Mouse (Mus musculus) lung, postnatal 14 days (tissue): ENCODE measurements at regions not wholly inside any gene's neighbourhood (a gene's known extent, or its start where the extent isn't known, plus 50 kb on each side); places are given as distances from the start of the nearest gene placed in this dataset.

Experiments used
- DNase-seq: peaks from one replicate; pipeline ENCODE4 v3.0.0; 2021

- DNase-seq, result no peak
Measured at GRCm38 (mm10) chr2:17844662-17845446, 113.6 kb upstream of the Nebl start.

DNA sequence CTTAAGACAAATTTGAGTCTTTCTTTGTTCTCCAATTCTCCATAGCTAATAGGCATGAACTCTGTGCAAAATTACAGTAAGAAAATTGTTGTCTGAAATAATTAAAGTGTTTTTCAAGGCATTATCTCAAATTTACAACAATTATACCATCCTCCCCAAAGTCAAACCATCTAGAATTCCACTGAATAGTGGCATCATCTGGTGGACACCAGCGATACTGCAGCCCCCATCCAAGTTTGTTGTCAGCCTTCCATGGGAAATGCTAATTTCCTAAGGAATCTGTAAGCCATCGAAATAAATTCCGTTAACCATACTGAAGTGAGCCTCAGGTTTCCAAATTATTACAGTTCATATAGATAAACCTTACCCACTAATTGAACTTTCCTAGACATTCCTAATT, 110.7 kb upstream of the Nebl start:
- DNase-seq, result peak; percentile 43

DNA sequence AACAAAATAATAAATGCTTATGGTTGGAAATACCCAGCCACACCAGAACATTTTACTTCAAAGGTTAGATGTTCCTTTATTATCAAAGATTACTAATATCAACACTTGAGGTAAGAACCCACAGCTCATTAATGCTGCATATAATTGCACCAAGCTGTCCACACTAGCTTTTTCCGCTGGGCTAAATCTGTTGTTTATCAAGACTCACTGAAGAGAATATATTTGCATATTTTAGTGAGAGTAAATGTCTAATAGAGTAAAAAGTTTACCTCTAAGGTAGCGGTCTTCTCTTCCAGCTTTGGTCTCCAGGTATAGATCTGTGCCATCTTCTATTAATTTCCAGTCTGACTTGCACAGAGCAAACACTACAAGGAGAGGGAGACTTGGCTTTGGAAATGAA, 110.3 kb upstream of the Nebl start:
- DNase-seq, result no peak

DNA sequence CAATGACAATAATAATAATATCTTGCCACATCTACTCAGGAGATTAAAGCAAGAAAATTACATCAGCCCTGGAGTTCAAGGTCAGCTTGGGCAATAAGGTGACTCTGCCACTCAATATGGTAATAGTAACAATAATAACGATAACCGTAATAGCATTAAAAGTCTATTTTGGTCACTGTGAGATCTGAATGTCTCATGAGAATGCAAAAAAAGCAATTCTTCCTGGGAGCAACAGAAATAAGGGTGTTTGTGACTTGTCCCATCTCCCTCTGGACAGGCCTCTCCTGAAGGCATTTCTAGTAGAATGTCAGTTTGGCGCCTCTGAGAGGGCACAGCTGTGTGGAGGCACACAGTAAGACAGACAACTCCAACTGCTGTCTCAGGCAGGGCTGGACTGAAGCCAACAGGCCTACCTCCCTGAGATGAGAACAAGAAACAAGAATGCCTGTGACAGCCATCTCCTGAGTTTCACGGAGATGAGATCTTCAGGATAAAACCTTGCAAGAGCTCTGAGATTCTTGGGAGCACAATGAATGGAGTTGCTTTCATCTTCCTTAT, 109.8 kb upstream of the Nebl start:
- DNase-seq, result peak; percentile 76

- no peak for DNase-seq
Measured at GRCm38 (mm10) chr2:17839649-17840048, 108.4 kb upstream of the Nebl start.

DNA sequence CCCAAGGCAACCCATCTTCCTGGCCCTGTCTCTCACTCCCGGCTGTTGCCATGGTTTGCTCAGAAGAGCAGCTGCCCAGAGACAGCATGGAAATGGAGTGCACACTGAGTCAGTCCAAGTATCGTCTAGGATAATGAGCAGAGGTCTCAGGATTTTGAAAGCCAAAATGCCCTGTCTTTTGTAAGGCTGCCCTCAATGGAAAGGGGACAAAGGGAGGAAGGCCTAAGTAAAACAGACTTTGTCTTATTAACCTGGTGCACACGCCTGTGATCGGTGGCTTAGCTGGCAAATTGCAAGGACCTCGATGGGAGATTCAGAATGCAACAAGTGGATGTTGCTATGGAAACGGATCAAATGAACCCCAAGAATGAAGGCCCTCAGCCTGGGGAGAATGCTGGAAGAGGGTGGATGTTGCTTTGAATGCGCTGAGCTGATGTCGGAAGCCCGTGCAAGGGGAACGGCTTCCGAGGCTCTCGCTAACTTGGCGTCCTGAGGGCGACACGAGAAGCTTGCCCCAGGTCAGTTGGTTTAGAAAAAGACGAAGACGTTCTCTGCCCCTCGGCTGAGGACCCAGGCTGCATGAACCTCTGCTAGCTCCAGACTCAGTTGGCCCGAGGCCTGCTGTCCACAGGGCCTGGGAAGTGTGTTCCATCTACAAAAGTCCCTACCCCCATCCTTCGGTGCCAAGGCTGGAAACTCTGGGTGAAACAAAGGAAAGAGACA, 107.8 kb upstream of the Nebl start:
- DNase-seq, result no peak

DNA sequence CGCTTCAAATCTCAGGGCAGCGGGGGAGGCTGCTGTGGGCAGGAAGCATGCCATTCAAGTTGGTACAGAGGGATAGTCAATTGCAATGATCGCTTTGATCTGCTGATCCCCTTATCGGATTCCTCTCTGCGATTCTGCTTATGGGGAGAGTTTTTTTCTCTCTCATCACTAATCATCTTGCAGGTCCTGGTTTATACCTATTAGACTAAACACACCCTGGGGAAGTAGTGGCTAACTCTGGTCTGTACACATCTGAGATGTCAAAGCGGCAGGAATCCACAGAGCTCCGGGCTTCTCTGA, 107.1 kb upstream of the Nebl start:
- DNase-seq, result no peak

GRCm38 (mm10) chr2:17837541-17838380, 106.5 kb upstream of the Nebl start:
- no peak for DNase-seq

DNA sequence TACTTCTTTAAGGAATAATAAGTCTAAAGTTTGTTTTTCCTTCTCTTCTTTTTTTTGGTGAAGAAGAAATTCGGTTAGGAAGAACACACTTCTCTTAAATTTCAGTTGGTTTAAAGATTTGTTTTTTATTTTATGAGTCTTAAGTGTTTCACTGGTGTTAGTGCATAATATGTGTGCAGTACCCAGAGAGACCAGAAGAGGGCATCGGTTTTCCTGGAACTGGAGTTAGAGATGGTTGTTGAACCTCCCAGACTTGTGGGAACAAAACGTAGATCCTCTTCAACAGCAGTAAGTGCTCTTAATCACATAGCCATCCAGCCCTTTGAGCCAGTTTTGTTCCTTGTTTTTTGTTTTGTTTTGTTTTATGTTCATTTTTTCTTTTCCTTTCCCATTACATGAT, 101.5 kb upstream of the Nebl start:
- no peak for DNase-seq

- no peak for DNase-seq
Measured at GRCm38 (mm10) chr2:17830216-17830615, 99.0 kb upstream of the Nebl start.

DNA sequence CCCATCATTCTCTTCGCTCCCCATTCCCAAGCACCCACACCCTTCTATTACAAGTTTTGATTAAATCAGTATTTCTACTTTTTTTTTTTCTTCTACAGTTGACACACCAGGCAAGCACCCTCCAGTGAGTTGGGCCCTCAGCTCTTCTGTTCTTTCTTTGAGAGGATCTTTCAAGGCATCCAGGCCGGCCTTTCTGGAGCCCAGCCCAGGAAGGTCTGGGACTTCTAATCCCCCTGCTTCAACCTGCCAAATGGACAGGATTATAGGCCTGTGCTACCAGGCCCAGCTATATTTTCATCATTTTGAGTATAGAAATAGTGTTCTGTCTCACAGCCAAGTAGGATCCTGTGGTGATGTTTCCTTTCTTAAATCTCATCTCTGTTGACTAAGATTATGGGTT, 94.0 kb upstream of the Nebl start:
- DNase-seq, result no peak

- DNase-seq, result no peak
Measured at GRCm38 (mm10) chr2:17824176-17824575, 92.9 kb upstream of the Nebl start.

GRCm38 (mm10) chr2:17822621-17823006, 91.3 kb upstream of the Nebl start:
- no peak for DNase-seq

GRCm38 (mm10) chr2:17821878-17822620, 90.8 kb upstream of the Nebl start:
- DNase-seq, result no peak

- DNase-seq, result no peak
Measured at GRCm38 (mm10) chr2:17811943-17812670, 80.8 kb upstream of the Nebl start.
